Mouse (Mus musculus): ENCODE results near the gene Zfp74. TPM values are rescaled to one million over a fixed set of nuclear protein-coding genes. Genes with fewer than 3 reads are reported as not detected.

Gene Zfp74
- polyA plus RNA-seq, 1 experiment from 2014 or later = 16.6 TPM

GRCm38 (mm10) chr7:29890501-29890900, 63.4 kb downstream of the Zfp74 start:
- no peak overlapping the region for H3K4me3 ChIP-seq (ENCODE audit: low read depth, low read length)
- ATAC-seq (ENCODE audit: insufficient number of reproducible peaks, low FRiP score, low TSS enrichment, low read depth) = no peak
- no peaks in the 10 kb centered on the region for H3K27me3 ChIP-seq (ENCODE audit: control insufficient read depth, insufficient read depth, low read length)
- H3K9ac ChIP-seq (ENCODE audit: low read length) = no peak overlapping the region
- H3K27ac ChIP-seq (replicated peaks; ENCODE audit: low read depth, low read length) = no peak overlapping the region
- no peaks in the 10 kb centered on the region for H3K4me1 ChIP-seq (ENCODE audit: control insufficient read depth, insufficient read depth, low read length)
- H3K9me3 ChIP-seq (ENCODE audit: control insufficient read depth, low read length) = peaks cover 24% of the 10 kb centered on the region; the same call in 1 of the 2 replicates
- WGBS = 96% methylated on average over 7 of the region's 7 CpGs
- no peak overlapping the region for H3K4me2 ChIP-seq (ENCODE audit: low read depth, severe bottlenecking)
- DNase-seq (ENCODE audit: low spot score) = no peak
- H3K36me3 ChIP-seq (ENCODE audit: control insufficient read depth, insufficient read depth, low read length) = peaks cover 28% of the 10 kb centered on the region

GRCm38 (mm10) chr7:29880916-29881315, 73.0 kb downstream of the Zfp74 start:
- no peak overlapping the region for H3K27ac ChIP-seq (replicated peaks; ENCODE audit: low read depth, low read length)
- H3K9me3 ChIP-seq (ENCODE audit: control insufficient read depth, low read length) = no peaks in the 10 kb centered on the region; the same call in 1 of the 2 replicates
- DNase-seq (ENCODE audit: low spot score) (no peak), ATAC-seq (ENCODE audit: insufficient number of reproducible peaks, low FRiP score, low TSS enrichment, low read depth) (no peak)
- peaks cover 2% of the 10 kb centered on the region; the same call in 1 of the 2 replicates for H3K36me3 ChIP-seq (ENCODE audit: control insufficient read depth, insufficient read depth, low read length)
- H3K9ac ChIP-seq (ENCODE audit: low read length) = no peak overlapping the region
- H3K4me2 ChIP-seq (ENCODE audit: low read depth, severe bottlenecking) = no peak overlapping the region
- no peak overlapping the region for H3K4me3 ChIP-seq (ENCODE audit: low read depth, low read length)
- H3K4me1 ChIP-seq (ENCODE audit: control insufficient read depth, insufficient read depth, low read length) = no peaks in the 10 kb centered on the region
- WGBS = 91% methylated on average over 7 of the region's 7 CpGs
- H3K27me3 ChIP-seq (ENCODE audit: control insufficient read depth, insufficient read depth, low read length) = no peaks in the 10 kb centered on the region

Small RNA genes within 50 kb of the gene (microRNA-seq; reads per million reads assigned to microRNA genes)
- gene Mir7668 = not detected

Other genes starting within 250 kb of the Zfp74 start
- not detected in 2 replicates for gene Catsperg2, start 227.1 kb downstream of the Zfp74 start, polyA plus RNA-seq (2014; fragmentation: Nextera tagmentation; extraction: Ambion mirVana)
- gene Zfp84, start 185.5 kb downstream of the Zfp74 start, polyA plus RNA-seq (2014; fragmentation: Nextera tagmentation; extraction: Ambion mirVana) = 13.6 and 13.8 TPM in 2 replicates
- gene Zfp30, start 170.1 kb downstream of the Zfp74 start, polyA plus RNA-seq (2014; fragmentation: Nextera tagmentation; extraction: Ambion mirVana) = 8.9 and 9.0 TPM in 2 replicates
- gene Zfp790, start 138.0 kb downstream of the Zfp74 start, polyA plus RNA-seq (2014; fragmentation: Nextera tagmentation; extraction: Ambion mirVana) = 17.1 and 19.5 TPM in 2 replicates
- 9.8 TPM in 2 replicates for gene Zfp940, start 100.4 kb downstream of the Zfp74 start, polyA plus RNA-seq (2014; fragmentation: Nextera tagmentation; extraction: Ambion mirVana)
- 10.0 and 12.5 TPM in 2 replicates for gene Zfp420, start 94.1 kb downstream of the Zfp74 start, polyA plus RNA-seq (2014; fragmentation: Nextera tagmentation; extraction: Ambion mirVana)
- 12.6 and 13.5 TPM in 2 replicates for gene Zfp27, start 47.5 kb downstream of the Zfp74 start, polyA plus RNA-seq (2014; fragmentation: Nextera tagmentation; extraction: Ambion mirVana)
- gene Zfp383, start 45.9 kb downstream of the Zfp74 start, polyA plus RNA-seq (2014; fragmentation: Nextera tagmentation; extraction: Ambion mirVana) = 7.6 and 9.0 TPM in 2 replicates
- gene Zfp568, start 29.9 kb upstream of the Zfp74 start, polyA plus RNA-seq (2014; fragmentation: Nextera tagmentation; extraction: Ambion mirVana) = 25.2 and 30.5 TPM in 2 replicates
- 3.8 and 4.0 TPM in 2 replicates for gene Zfp14, start 97.3 kb upstream of the Zfp74 start, polyA plus RNA-seq (2014; fragmentation: Nextera tagmentation; extraction: Ambion mirVana)
- gene Zfp82, start 118.8 kb upstream of the Zfp74 start, polyA plus RNA-seq (2014; fragmentation: Nextera tagmentation; extraction: Ambion mirVana) = 4.3 and 4.7 TPM in 2 replicates
- gene Gm26920, start 136.3 kb upstream of the Zfp74 start, polyA plus RNA-seq (2014; fragmentation: Nextera tagmentation; extraction: Ambion mirVana) = 3.2 and 4.6 TPM in 2 replicates
- 17.0 and 19.7 TPM in 2 replicates for gene Zfp566, start 136.4 kb upstream of the Zfp74 start, polyA plus RNA-seq (2014; fragmentation: Nextera tagmentation; extraction: Ambion mirVana)
- gene Zfp260, start 140.7 kb upstream of the Zfp74 start, polyA plus RNA-seq (2014; fragmentation: Nextera tagmentation; extraction: Ambion mirVana) = 142 and 150 TPM in 2 replicates
- 6.5 and 8.6 TPM in 2 replicates for gene Zfp382, start 167.9 kb upstream of the Zfp74 start, polyA plus RNA-seq (2014; fragmentation: Nextera tagmentation; extraction: Ambion mirVana)
- gene Zfp146, start 215.7 kb upstream of the Zfp74 start, polyA plus RNA-seq (2014; fragmentation: Nextera tagmentation; extraction: Ambion mirVana) = 14.6 and 18.7 TPM in 2 replicates
- 2.3 and 2.9 TPM in 2 replicates for gene Cox7a1, start 230.1 kb upstream of the Zfp74 start, polyA plus RNA-seq (2014; fragmentation: Nextera tagmentation; extraction: Ambion mirVana)
- 53.1 and 53.7 TPM in 2 replicates for gene Capns1, start 244.7 kb upstream of the Zfp74 start, polyA plus RNA-seq (2014; fragmentation: Nextera tagmentation; extraction: Ambion mirVana)